In genomic region chr13:46273453-46274110, GRCm38 (mm10) we compare ENCODE assay signal across 10 mouse cellular contexts. TPM values are rescaled to one million over a fixed set of nuclear protein-coding genes. Genes with fewer than 3 reads are reported as not detected.
DNase-seq lines count a peak whose midpoint lies in the region; ATAC-seq and TF ChIP-seq lines count a peak whose summit lies in the region.
"Had no signal": no experiment of that assay in that cellular context is flagged by ENCODE, and none has a peak within 500 bp of the region (broad histone marks: within the 10 kb centered on the region; RNA-seq: fewer than 3 reads in every experiment).

Stmnd1 (plus strand) TSS chr13:46273721.

- H3K9me3 ChIP-seq in kidney, postnatal 0 days (replicated peaks; ENCODE audit: low read length) = no peaks in the 10 kb centered on the region
- H3K9me3 ChIP-seq in hindbrain, postnatal 0 days (ENCODE audit: low read length) = no peaks in the 10 kb centered on the region
- no peaks in the 10 kb centered on the region for H3K9me3 ChIP-seq in midbrain, embryonic 13.5 days

- H3K27me3 ChIP-seq in kidney, postnatal 0 days (ENCODE audit: insufficient read depth, low read length) = no peaks in the 10 kb centered on the region
- no peaks in the 10 kb centered on the region for H3K27me3 ChIP-seq in hindbrain, postnatal 0 days (ENCODE audit: insufficient read depth, low read length)
- no peaks in the 10 kb centered on the region for H3K27me3 ChIP-seq in midbrain, embryonic 13.5 days

- 0 out of 2 replicates have a peak within 1 kb of the TSS, but pooled peaks have one; percentile 13 for H3K9ac ChIP-seq in kidney, postnatal 0 days (ENCODE audit: low read depth, low read length)
- peak within 1 kb of the TSS; percentile 28; the same call in 1 of the 2 replicates for H3K9ac ChIP-seq in hindbrain, postnatal 0 days (replicated peaks; ENCODE audit: low read length)
- peak within 1 kb of the TSS; percentile 41; the same call in 1 of the 2 replicates for H3K9ac ChIP-seq in midbrain, embryonic 13.5 days (replicated peaks)

- peak within 1 kb of the TSS; percentile 50; the same call in 1 of the 2 replicates for H3K27ac ChIP-seq in kidney, postnatal 0 days
- H3K27ac ChIP-seq in hindbrain, postnatal 0 days = no peak within 1 kb of the TSS
- no peak within 1 kb of the TSS for H3K27ac ChIP-seq in midbrain, embryonic 13.5 days

- intact Hi-C loops in gastrocnemius, postnatal 14 days (cut with DNase I; ENCODE audit: low total_unique reads) = no loop called here

- H3K4me1 ChIP-seq in kidney, postnatal 0 days (replicated peaks; ENCODE audit: insufficient read depth, low read length) = peaks cover 7% of the 10 kb centered on the region; the same call in 1 of the 2 replicates
- H3K4me1 ChIP-seq in hindbrain, postnatal 0 days (ENCODE audit: insufficient read depth, low read length) = peaks cover 6% of the 10 kb centered on the region; the same call in 1 of the 2 replicates
- peaks cover 23% of the 10 kb centered on the region for H3K4me1 ChIP-seq in midbrain, embryonic 13.5 days (replicated peaks)

- peak; percentile 33; the same call in 1 of the 2 replicates for ATAC-seq in kidney, postnatal 0 days (replicated peaks; ENCODE audit: low FRiP score, low read depth)
- ATAC-seq in hindbrain, postnatal 0 days = peak; percentile 56; the same call in 1 of the 2 replicates
- ATAC-seq in midbrain, embryonic 13.5 days = peak; percentile 60; the same call in 1 of the 2 replicates

- peak; percentile 69 for DNase-seq in kidney, postnatal 0 days (ENCODE audit: low spot score)
- no peak for DNase-seq in kidney, adult 9 months
- peak; percentile 20 for DNase-seq in gastrocnemius, postnatal 14 days
- no peak for DNase-seq in hindbrain, postnatal 0 days (ENCODE audit: low spot score)
- DNase-seq in Muller cell, postnatal 12 days (ENCODE audit: inconsistent ontology term) = no peak
- DNase-seq in cerebellum, adult 11 months = no peak
- no peak for DNase-seq in cerebellum, postnatal 14 days

- TF ChIP-seq CTCF in kidney, postnatal 0 days (IDR thresholded peaks at IDR 0.05; ENCODE audit: low read depth) = no peak
- TF ChIP-seq CTCF in hindbrain, postnatal 0 days (IDR thresholded peaks at IDR 0.05; ENCODE audit: low read depth) = no peak

- 19% methylated on average over 7 of the region's 8 CpGs for WGBS in kidney, postnatal 0 days
- WGBS in hindbrain, postnatal 0 days = 16% methylated on average over 8 of the region's 8 CpGs
- WGBS in midbrain, embryonic 13.5 days = 9% methylated on average over 6 of the region's 8 CpGs

- H3K4me2 ChIP-seq in kidney, postnatal 0 days (ENCODE audit: low read length) = peak within 1 kb of the TSS; percentile 46
- H3K4me2 ChIP-seq in hindbrain, postnatal 0 days (ENCODE audit: low read depth, low read length) = peak within 1 kb of the TSS; percentile 43
- H3K4me2 ChIP-seq in midbrain, embryonic 13.5 days (replicated peaks) = peak within 1 kb of the TSS; percentile 51

- 0 out of 2 replicates have a peak within 1 kb of the TSS, but pooled peaks have one; percentile 6 for H3K4me3 ChIP-seq in kidney, postnatal 0 days (replicated peaks; ENCODE audit: low read depth, low read length)
- H3K4me3 ChIP-seq in hindbrain, postnatal 0 days (ENCODE audit: low read length) = no peak within 1 kb of the TSS
- H3K4me3 ChIP-seq in midbrain, embryonic 13.5 days (replicated peaks) = peak within 1 kb of the TSS; percentile 21
- H3K4me3 ChIP-seq: erythroblast, embryonic 14.5 days had no signal

- H3K36me3 ChIP-seq in kidney, postnatal 0 days (ENCODE audit: insufficient read depth, low read length) = no peaks in the 10 kb centered on the region
- no peaks in the 10 kb centered on the region for H3K36me3 ChIP-seq in hindbrain, postnatal 0 days (ENCODE audit: insufficient read depth, low read length)
- H3K36me3 ChIP-seq in midbrain, embryonic 13.5 days = no peaks in the 10 kb centered on the region

RNA-seq across cellular contexts. Expression of gene Stmnd1, which starts in this region (rescaled TPM):
- polyA plus RNA-seq in kidney, postnatal 0 days (2015; fragmentation: Nextera tagmentation; extraction: Ambion mirVana) = 0.26 and 0.46 TPM in 2 replicates
- under 1 TPM; 0.70 to 0.71 TPM for total RNA-seq in gastrocnemius, postnatal 14 days (2021)
- total RNA-seq in hindbrain, postnatal 0 days (2014; rRNA removed) = not detected in 2 replicates
- 0.31 TPM in 1 of 2 replicates, not detected in the other for polyA plus RNA-seq in hindbrain, postnatal 0 days (2015; fragmentation: Nextera tagmentation; extraction: Ambion mirVana)
- polyA plus RNA-seq in midbrain, embryonic 13.5 days (2015; fragmentation: Nextera tagmentation; extraction: Ambion mirVana) = not detected in 2 replicates
- polyA plus RNA-seq: erythroblast, embryonic 14.5 days; spleen, adult 2 months had no signal

Comparison
In these comparisons a context has a peak if more than half of its experiments do, and no peak if none do; other contexts are left out.
1. Peak in DNase-seq, ATAC-seq, H3K4me3 ChIP-seq, H3K27ac ChIP-seq, H3K9ac ChIP-seq and H3K4me2 ChIP-seq in kidney, postnatal 0 days; RNA of the gene not detected or under 1 TPM.
2. Peak in DNase-seq in gastrocnemius, postnatal 14 days; RNA of the gene not detected or under 1 TPM.
3. Peak in ATAC-seq, H3K9ac ChIP-seq and H3K4me2 ChIP-seq in hindbrain, postnatal 0 days; RNA of the gene not detected or under 1 TPM.
4. Peak in ATAC-seq, H3K4me3 ChIP-seq, H3K9ac ChIP-seq and H3K4me2 ChIP-seq in midbrain, embryonic 13.5 days; RNA of the gene not detected or under 1 TPM.